ENCODE assay signal across 17 mouse cellular contexts in genomic region chr5:21981216-21981615, GRCm38 (mm10).
"Had no signal": no experiment of that assay in that cellular context is flagged by ENCODE, and none has a peak within 500 bp of the region (broad histone marks: within the 10 kb centered on the region; RNA-seq: fewer than 3 reads in every experiment).

No protein-coding gene starts in this region.

- ATAC-seq: hindbrain, embryonic 16.5 days; inflammation-experienced regulatory T-cells, adult 6 months; intestine, embryonic 15.5 days; intestine, postnatal 0 days; liver, postnatal 0 days had no signal

- DNase-seq: gastrocnemius, postnatal 10 days; gastrocnemius, postnatal 25 days; heart, adult 18-20 months; heart, postnatal 10 days; heart, postnatal 4 days; kidney, adult 18-20 months; kidney, adult 8-10 months; kidney, postnatal 10 days; kidney, postnatal 25 days; kidney, postnatal 4 days; liver; liver, embryonic 13.5 days; liver, postnatal 0 days had no signal
